Mouse (Mus musculus): ENCODE measurements around the gene Pitpnb.

GRCm38 (mm10) chr5:111429726-111430125 lies 99.2 kb downstream of the Pitpnb start:
- TF ChIP-seq CHD2 (IDR thresholded peaks at IDR 0.05; ENCODE audit: low read depth, low read length) (no peak), HCFC1 (IDR thresholded peaks at IDR 0.05; ENCODE audit: borderline replicate concordance, insufficient read depth, low read length) (no peak), MAFK (IDR thresholded peaks at IDR 0.05; ENCODE audit: insufficient read depth, low read depth, low read length) (no peak), ZNF384 (IDR thresholded peaks at IDR 0.05; ENCODE audit: low read depth, low read length) (no peak), ZC3H11A (IDR thresholded peaks at IDR 0.05; ENCODE audit: borderline replicate concordance, low read depth, low read length) (no peak)
